In genomic region chrX:142650117-142650764, GRCm38 (mm10) we compare ENCODE assay signal across 15 mouse cellular contexts. TPM values are rescaled to one million over a fixed set of nuclear protein-coding genes. Genes with fewer than 3 reads are reported as not detected.
DNase-seq lines count a peak whose midpoint lies in the region; ATAC-seq and TF ChIP-seq lines count a peak whose summit lies in the region.
"Had no signal": no experiment of that assay in that cellular context is flagged by ENCODE, and none has a peak within 500 bp of the region (broad histone marks: within the 10 kb centered on the region; RNA-seq: fewer than 3 reads in every experiment).

No protein-coding gene starts in this region.

- 45% methylated on average over 6 of the region's 6 CpGs for WGBS in heart, postnatal 0 days
- WGBS in intestine, postnatal 0 days, result 62% methylated on average over 6 of the region's 6 CpGs

- no peaks in the 10 kb centered on the region for H3K9me3 ChIP-seq in heart, postnatal 0 days (replicated peaks; ENCODE audit: control insufficient read depth, low read length)
- H3K9me3 ChIP-seq in intestine, postnatal 0 days (ENCODE audit: control insufficient read depth), result no peaks in the 10 kb centered on the region
- H3K9me3 ChIP-seq: heart, embryonic 10.5 days; hindbrain, embryonic 12.5 days had no signal

- no peaks in the 10 kb centered on the region for H3K4me1 ChIP-seq in heart, postnatal 0 days (ENCODE audit: control insufficient read depth, insufficient read depth)
- no peaks in the 10 kb centered on the region for H3K4me1 ChIP-seq in intestine, postnatal 0 days (replicated peaks; ENCODE audit: control insufficient read depth, insufficient read depth, low read length)
- H3K4me1 ChIP-seq: heart, embryonic 10.5 days; hindbrain, embryonic 12.5 days had no signal

- no peak for TF ChIP-seq CTCF in heart, postnatal 0 days (IDR thresholded peaks at IDR 0.05; ENCODE audit: low read depth)
- TF ChIP-seq CTCF in intestine, postnatal 0 days (IDR thresholded peaks at IDR 0.05; ENCODE audit: low read depth), result no peak

- peak overlapping the region; percentile 20; the same call in 1 of the 2 replicates for H3K27ac ChIP-seq in heart, postnatal 0 days (ENCODE audit: low read depth)
- no peak overlapping the region for H3K27ac ChIP-seq in intestine, postnatal 0 days (ENCODE audit: low read depth, low read length)
- H3K27ac ChIP-seq: heart, embryonic 10.5 days; hindbrain, embryonic 12.5 days; liver, embryonic 14.5 days had no signal

- no peak for TF ChIP-seq EP300 in heart, postnatal 0 days (IDR thresholded peaks at IDR 0.05; ENCODE audit: low read depth)

- no peak for ATAC-seq in heart, postnatal 0 days (ENCODE audit: insufficient read depth, low read depth)
- 0 out of 2 replicates have a peak, but pooled peaks have one; percentile 29 for ATAC-seq in megakaryocyte progenitor cell, adult 5-6 weeks (replicated peaks; ENCODE audit: poor library complexity)
- ATAC-seq in intestine, postnatal 0 days, result no peak

- H3K4me3 ChIP-seq in heart, postnatal 0 days (ENCODE audit: low read depth, low read length), result no peak overlapping the region
- no peak overlapping the region for H3K4me3 ChIP-seq in intestine, postnatal 0 days (ENCODE audit: low read depth, low read length)
- H3K4me3 ChIP-seq: heart, embryonic 10.5 days; hindbrain, embryonic 12.5 days had no signal

- H3K36me3 ChIP-seq in heart, postnatal 0 days (replicated peaks; ENCODE audit: control insufficient read depth, insufficient read depth, low read length), result no peaks in the 10 kb centered on the region
- no peaks in the 10 kb centered on the region for H3K36me3 ChIP-seq in intestine, postnatal 0 days (ENCODE audit: control insufficient read depth, insufficient read depth)
- H3K36me3 ChIP-seq: heart, embryonic 10.5 days; hindbrain, embryonic 12.5 days had no signal

- no peak overlapping the region for H3K4me2 ChIP-seq in heart, postnatal 0 days (ENCODE audit: low read depth, low read length)
- H3K4me2 ChIP-seq in intestine, postnatal 0 days (replicated peaks; ENCODE audit: low read depth), result no peak overlapping the region
- H3K4me2 ChIP-seq: hindbrain, embryonic 12.5 days had no signal

- peak; percentile 27 for DNase-seq in heart, postnatal 0 days (ENCODE audit: low spot score)
- DNase-seq in heart, adult 9 months (ENCODE audit: low spot score in 2 of 2), result no peak
- DNase-seq in lung, postnatal 10 days, result peak; percentile 5
- DNase-seq in lung, postnatal 36 days, result no peak
- DNase-seq in brain, adult 2 months (ENCODE audit: low read depth, low spot score), result peak; percentile 28
- DNase-seq: adrenal gland, postnatal 36 days; cerebellum, adult 18-20 months; kidney, adult 2 months; thymus, postnatal 14 days had no signal

- H3K27me3 ChIP-seq in heart, postnatal 0 days (ENCODE audit: control insufficient read depth, insufficient read depth, low read length), result no peaks in the 10 kb centered on the region
- no peaks in the 10 kb centered on the region for H3K27me3 ChIP-seq in intestine, postnatal 0 days (replicated peaks; ENCODE audit: control insufficient read depth, insufficient read depth, low read length)
- H3K27me3 ChIP-seq: CH12.LX had no signal

- H3K9ac ChIP-seq in heart, postnatal 0 days (replicated peaks; ENCODE audit: low read depth, low read length), result no peak overlapping the region
- H3K9ac ChIP-seq in intestine, postnatal 0 days (ENCODE audit: low read depth, low read length), result no peak overlapping the region
- H3K9ac ChIP-seq: hindbrain, embryonic 12.5 days; liver, embryonic 14.5 days had no signal

RNA-seq across cellular contexts. Expression of gene Tmem164, which starts 31.0 kb away (rescaled TPM):
- 127 and 144 TPM in 2 replicates for total RNA-seq in heart, postnatal 0 days (2014; rRNA removed; ENCODE audit: low replicate concordance)
- polyA plus RNA-seq in heart, postnatal 0 days (2015; fragmentation: Nextera tagmentation; extraction: Ambion mirVana), result 48.2 and 57.0 TPM in 2 replicates
- total RNA-seq in megakaryocyte progenitor cell, adult 5-6 weeks (2015), result 27.4 and 33.6 TPM in 2 replicates
- 46.5 and 48.3 TPM in 2 replicates for total RNA-seq in megakaryocyte progenitor cell, adult 5-6 weeks (2017)
- 14.3 and 15.3 TPM in 2 replicates for polyA plus RNA-seq in intestine, postnatal 0 days (2015; fragmentation: Nextera tagmentation; extraction: Ambion mirVana)

Comparison
In these comparisons a context has a peak if more than half of its experiments do, and no peak if none do; other contexts are left out.
1. DNase-seq: peak in heart, postnatal 0 days (single experiment), lung, postnatal 10 days (single experiment) and brain, adult 2 months (single experiment); none in heart, adult 9 months (0 of 2) and lung, postnatal 36 days (single experiment).